Mouse (Mus musculus): ENCODE data around the gene Cybrd1.

DNA sequence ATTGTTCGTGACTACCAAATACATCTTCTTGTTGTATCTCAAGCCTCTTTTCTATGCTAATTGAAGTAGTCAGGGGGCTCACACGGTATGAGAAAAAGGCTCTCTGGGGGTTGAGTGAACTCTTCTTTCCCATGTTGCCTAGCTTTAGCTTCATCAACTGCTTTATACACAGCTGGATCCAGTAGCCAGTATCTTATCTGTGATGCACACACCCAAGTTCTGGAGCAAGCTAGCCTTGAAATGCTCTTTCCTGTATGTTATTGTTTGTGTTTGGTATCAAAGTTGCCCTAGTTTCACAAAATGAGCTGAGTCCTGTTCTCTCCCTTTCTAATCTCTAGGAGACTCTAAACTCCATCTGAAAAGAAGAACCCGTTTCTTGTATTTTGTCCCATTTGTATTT lies 70.2 kb downstream of the Cybrd1 start:
- no peak for TF ChIP-seq CTCF (IDR thresholded peaks at IDR 0.05; ENCODE audit: low read depth)
- peak; percentile 66 for TF ChIP-seq EP300 (IDR thresholded peaks at IDR 0.05; ENCODE audit: low read depth)

Data from liver, embryonic 14.5 days (tissue).